Mouse (Mus musculus): Measurements from ENCODE around the gene Opn4. TPM values are rescaled to one million over a fixed set of nuclear protein-coding genes. Genes with fewer than 3 reads are reported as not detected.

Opn4 gene
- not detected in 2 replicates for polyA plus RNA-seq (2012; rRNA removed; ENCODE audit: low replicate concordance)

DNA sequence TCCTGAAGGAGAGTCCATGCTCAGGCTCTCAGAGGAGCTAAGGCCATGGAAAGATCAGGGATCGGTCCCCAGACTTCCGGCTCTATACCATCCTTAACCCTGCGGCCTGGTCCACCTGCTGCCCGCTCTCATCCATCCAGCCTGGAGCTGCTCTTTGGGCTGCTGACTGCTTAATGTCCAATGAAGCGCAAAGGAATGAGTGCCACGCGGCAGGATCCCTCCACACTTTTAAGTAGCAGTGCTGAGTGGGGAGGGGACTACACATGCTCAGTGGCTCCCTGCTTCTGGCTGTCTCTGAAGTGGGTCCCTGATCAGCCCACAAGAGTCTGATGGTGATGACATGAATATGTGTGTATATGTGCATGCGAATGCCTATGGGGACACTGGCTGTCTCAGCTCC is at the start of gene Opn4:
Opn4 (minus strand) TSS at position 202 of the 400 bp plus-strand sequence.

DNA sequence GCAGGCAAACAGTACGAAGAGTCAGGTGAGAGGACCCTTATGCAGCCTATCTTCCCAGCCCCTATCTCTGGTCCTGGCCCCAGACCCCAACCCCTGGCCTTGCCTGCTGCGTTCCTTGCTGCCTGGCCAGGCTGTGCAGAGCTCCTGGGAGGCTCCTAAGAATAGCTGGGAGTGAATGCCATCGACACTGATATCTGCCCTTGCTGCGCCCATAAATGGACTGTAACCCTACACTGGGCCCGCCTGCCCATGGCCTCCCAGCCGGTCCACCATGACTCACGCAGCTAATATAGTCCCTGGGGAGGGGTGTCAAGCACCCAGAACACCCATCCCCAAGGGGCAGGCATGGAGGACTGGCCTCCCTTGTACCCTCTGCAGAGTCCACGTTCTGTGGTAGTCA is 11.4 kb downstream of the Opn4 start, which contains the start of gene Ldb3:
Ldb3 (minus strand) TSS at position 185 of the 400 bp plus-strand sequence.

Other genes with a start within 250 kb of the Opn4 start
- gene Fam25c, start 244.7 kb downstream of the Opn4 start, polyA plus RNA-seq (2012; rRNA removed; ENCODE audit: low replicate concordance): 0.58 TPM in 1 of 2 replicates, not detected in the other
- gene Sncg, start 225.4 kb downstream of the Opn4 start, polyA plus RNA-seq (2012; rRNA removed; ENCODE audit: low replicate concordance): 4.6 and 9.0 TPM in 2 replicates
- 2.6 and 3.8 TPM in 2 replicates for gene Mmrn2, start 224.7 kb downstream of the Opn4 start, polyA plus RNA-seq (2012; rRNA removed; ENCODE audit: low replicate concordance)
- gene Bmpr1a, start 96.8 kb downstream of the Opn4 start, polyA plus RNA-seq (2012; rRNA removed; ENCODE audit: low replicate concordance): 0.66 and 2.1 TPM in 2 replicates
- gene 9230112D13Rik, start 77.3 kb downstream of the Opn4 start, polyA plus RNA-seq (2012; rRNA removed; ENCODE audit: low replicate concordance): not detected in 2 replicates
- gene Ldb3, start 11.5 kb downstream of the Opn4 start, polyA plus RNA-seq (2012; rRNA removed; ENCODE audit: low replicate concordance): 41.4 and 56.7 TPM in 2 replicates
- gene Wapl, start 73.8 kb upstream of the Opn4 start, polyA plus RNA-seq (2012; rRNA removed; ENCODE audit: low replicate concordance): 2.8 and 3.2 TPM in 2 replicates
- 0.01 and 0.27 TPM in 2 replicates for gene Grid1, start 220.0 kb upstream of the Opn4 start, polyA plus RNA-seq (2012; rRNA removed; ENCODE audit: low replicate concordance)